Mouse (Mus musculus) stomach, postnatal 0 days (tissue): Measurements from ENCODE around the gene Ly6g6d.

Experiments used
- CTCF ChIP-seq: IDR thresholded peaks from 2 replicates; pipeline ENCODE4 v1.5.1; 2016; ENCODE audit warnings: antibody characterized with exemption, low read depth, mild to moderate bottlenecking, moderate library complexity
- EP300 ChIP-seq: optimal IDR thresholded peaks from 2 replicates; pipeline ENCODE3; 2016; ENCODE audit warnings: antibody characterized with exemption

DNA sequence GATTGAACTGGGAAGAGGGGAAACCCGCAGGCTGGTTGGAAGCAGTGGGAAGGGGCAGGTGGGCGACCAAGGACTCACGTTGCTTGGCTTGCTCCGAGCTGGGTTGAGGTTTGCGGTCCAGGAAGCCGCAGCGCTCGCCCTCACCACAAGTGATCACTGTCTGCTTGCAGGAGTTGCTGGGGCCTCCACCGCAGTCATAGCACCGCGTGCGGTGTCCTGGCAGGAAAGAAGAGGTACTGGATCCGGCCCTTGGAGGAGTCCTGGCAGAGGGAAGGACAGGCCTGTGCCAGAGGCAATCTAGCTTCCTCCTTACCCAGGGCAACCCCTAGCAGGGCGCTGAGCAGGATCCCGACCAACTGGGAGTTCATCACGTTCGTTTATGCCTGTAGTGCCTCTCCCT is 3.8 kb downstream of the Ly6g6d start:
- TF ChIP-seq CTCF (no peak), EP300 (no peak)
